ENCODE assay signal across 7 mouse cellular contexts in the genomic region with DNA sequence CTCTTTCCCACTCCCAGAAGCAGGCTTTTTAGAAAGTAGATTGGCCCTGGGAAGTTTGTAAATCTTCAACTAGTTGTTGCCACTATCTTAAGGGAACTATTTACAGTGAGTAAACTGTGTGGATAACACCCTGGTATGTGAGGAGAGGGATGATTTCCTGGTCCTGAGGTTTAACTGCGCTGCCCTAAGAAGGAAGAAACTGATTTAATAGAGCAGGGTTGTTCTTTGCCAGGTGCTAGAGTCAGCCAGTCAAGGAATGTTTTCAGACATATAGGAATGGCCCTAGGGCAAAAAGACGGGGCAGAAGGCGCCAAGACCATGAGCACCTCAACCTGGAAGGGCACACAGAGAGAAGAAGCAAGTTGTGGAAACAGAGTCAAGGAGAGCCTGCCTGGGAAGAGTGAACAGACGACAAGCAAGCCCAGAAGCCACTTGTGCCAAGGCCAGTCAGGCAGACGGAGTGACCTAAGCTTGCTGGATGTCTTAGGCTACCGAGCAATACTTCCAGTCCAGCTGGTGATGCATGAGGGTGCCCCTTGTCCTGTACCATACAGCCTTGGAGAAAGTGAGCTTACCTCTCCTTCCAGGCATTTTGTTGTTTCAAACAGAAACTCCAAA. TPM values are rescaled to one million over a fixed set of nuclear protein-coding genes. Genes with fewer than 3 reads are reported as not detected.
DNase-seq lines count a peak whose midpoint lies in the region; ATAC-seq lines count a peak whose summit lies in the region.

No protein-coding gene starts in this region.

- no peaks in the 10 kb centered on the region for H3K36me3 ChIP-seq in lung, embryonic 15.5 days
- H3K36me3 ChIP-seq in hindbrain, embryonic 12.5 days: no peaks in the 10 kb centered on the region
- H3K36me3 ChIP-seq in limb, embryonic 13.5 days: no peaks in the 10 kb centered on the region
- no peaks in the 10 kb centered on the region for H3K36me3 ChIP-seq in stomach, embryonic 15.5 days

- H3K9ac ChIP-seq in lung, embryonic 15.5 days: peak overlapping the region; percentile 97; the same call in 1 of the 2 replicates
- no peak overlapping the region for H3K9ac ChIP-seq in hindbrain, embryonic 12.5 days
- no peak overlapping the region; the same call in 1 of the 2 replicates for H3K9ac ChIP-seq in limb, embryonic 13.5 days
- no peak overlapping the region for H3K9ac ChIP-seq in stomach, embryonic 15.5 days

- WGBS in lung, embryonic 15.5 days: 53% methylated on average over 6 of the region's 6 CpGs
- 64% methylated on average over 6 of the region's 6 CpGs for WGBS in hindbrain, embryonic 12.5 days
- 56% methylated on average over 6 of the region's 6 CpGs for WGBS in limb, embryonic 13.5 days
- WGBS in stomach, embryonic 15.5 days: 58% methylated on average over 6 of the region's 6 CpGs

- 0 out of 2 replicates have a peak, but pooled peaks cover 5% of the 10 kb centered on the region for H3K27me3 ChIP-seq in lung, embryonic 15.5 days
- H3K27me3 ChIP-seq in hindbrain, embryonic 12.5 days: peaks cover 11% of the 10 kb centered on the region; the same call in 1 of the 2 replicates
- no peaks in the 10 kb centered on the region for H3K27me3 ChIP-seq in limb, embryonic 13.5 days
- no peaks in the 10 kb centered on the region for H3K27me3 ChIP-seq in stomach, embryonic 15.5 days (replicated peaks)

- no peak overlapping the region for H3K27ac ChIP-seq in lung, embryonic 15.5 days
- no peak overlapping the region for H3K27ac ChIP-seq in hindbrain, embryonic 12.5 days
- no peak overlapping the region for H3K27ac ChIP-seq in limb, embryonic 13.5 days
- peak overlapping the region; percentile 97; the same call in 1 of the 2 replicates for H3K27ac ChIP-seq in stomach, embryonic 15.5 days

- no peak for ATAC-seq in lung, embryonic 15.5 days (ENCODE audit: borderline replicate concordance, extremely low read depth, low FRiP score, low TSS enrichment)
- ATAC-seq in hindbrain, embryonic 12.5 days (ENCODE audit: low FRiP score): no peak
- no peak for ATAC-seq in limb, embryonic 13.5 days (ENCODE audit: low FRiP score, low read depth)
- no peak for ATAC-seq in stomach, embryonic 15.5 days (ENCODE audit: insufficient read depth, low FRiP score, low read depth)

- peak overlapping the region; percentile 91 for H3K4me2 ChIP-seq in lung, embryonic 15.5 days
- H3K4me2 ChIP-seq in hindbrain, embryonic 12.5 days (replicated peaks): peak overlapping the region; percentile 74
- H3K4me2 ChIP-seq in limb, embryonic 13.5 days (replicated peaks): peak overlapping the region; percentile 83
- peak overlapping the region; percentile 87 for H3K4me2 ChIP-seq in stomach, embryonic 15.5 days

- H3K4me1 ChIP-seq in lung, embryonic 15.5 days: peaks cover 22% of the 10 kb centered on the region
- 0 out of 2 replicates have a peak, but pooled peaks cover 6% of the 10 kb centered on the region for H3K4me1 ChIP-seq in hindbrain, embryonic 12.5 days
- H3K4me1 ChIP-seq in limb, embryonic 13.5 days: peaks cover 22% of the 10 kb centered on the region
- H3K4me1 ChIP-seq in stomach, embryonic 15.5 days: peaks cover 5% of the 10 kb centered on the region; the same call in 1 of the 2 replicates

- no peak for DNase-seq in lung, postnatal 36 days
- no peak for DNase-seq in thymus, adult 18-20 months
- DNase-seq in layer of hippocampus, postnatal 14 days (ENCODE audit: low spot score in 2 of 2): no peak

- no peaks in the 10 kb centered on the region for H3K9me3 ChIP-seq in lung, embryonic 15.5 days
- no peaks in the 10 kb centered on the region for H3K9me3 ChIP-seq in hindbrain, embryonic 12.5 days (replicated peaks)
- no peaks in the 10 kb centered on the region for H3K9me3 ChIP-seq in limb, embryonic 13.5 days
- H3K9me3 ChIP-seq in stomach, embryonic 15.5 days: no peaks in the 10 kb centered on the region

- peak overlapping the region; percentile 94 for H3K4me3 ChIP-seq in lung, embryonic 15.5 days
- H3K4me3 ChIP-seq in hindbrain, embryonic 12.5 days: peak overlapping the region; percentile 89; the same call in 1 of the 2 replicates
- peak overlapping the region; percentile 86 for H3K4me3 ChIP-seq in limb, embryonic 13.5 days
- peak overlapping the region; percentile 85 for H3K4me3 ChIP-seq in stomach, embryonic 15.5 days (replicated peaks)

RNA-seq across cellular contexts. Expression of a gene that starts 0.8 kb away (rescaled TPM):
- 15.3 and 19.9 TPM in 2 replicates for polyA plus RNA-seq in lung, embryonic 15.5 days (2015; fragmentation: Nextera tagmentation; extraction: Ambion mirVana)
- polyA plus RNA-seq in hindbrain, embryonic 12.5 days (2016; fragmentation: Nextera tagmentation; extraction: Ambion mirVana): 20.2 and 20.4 TPM in 2 replicates
- polyA plus RNA-seq in limb, embryonic 13.5 days (2015; fragmentation: Nextera tagmentation; extraction: Ambion mirVana): 22.7 and 25.1 TPM in 2 replicates
- polyA plus RNA-seq in stomach, embryonic 15.5 days (2015; fragmentation: Nextera tagmentation; extraction: Ambion mirVana): 17.4 and 18.3 TPM in 2 replicates
- total RNA-seq in layer of hippocampus, postnatal 14 days (2021): 10 to 100 TPM; 27.6 to 28.6 TPM
